Mouse (Mus musculus) heart, postnatal 14 days (tissue): ENCODE data around the gene Mpo. TPM values are rescaled to one million over a fixed set of nuclear protein-coding genes. Genes with fewer than 3 reads are reported as not detected.

ENCODE experiments used
- DNase-seq, 2 experiments: peaks; one replicate each; pipeline ENCODE4 v3.0.0; 2021 to 2022
- intact Hi-C: fragments of 180-260 bp; cut with DNase I; formaldehyde crosslinking; loops from one replicate; pipeline ENCODE4 v1.15.1; 2025
- total RNA-seq, 2 experiments: library from RNA; stranded (reverse); gene quantifications; 2 replicates each; pipeline ENCODE4 v1.2.3; 2021

The Mpo gene
- total RNA-seq, 2 experiments from 2014 or later: 0.61 TPM; not detected in 1

DNA sequence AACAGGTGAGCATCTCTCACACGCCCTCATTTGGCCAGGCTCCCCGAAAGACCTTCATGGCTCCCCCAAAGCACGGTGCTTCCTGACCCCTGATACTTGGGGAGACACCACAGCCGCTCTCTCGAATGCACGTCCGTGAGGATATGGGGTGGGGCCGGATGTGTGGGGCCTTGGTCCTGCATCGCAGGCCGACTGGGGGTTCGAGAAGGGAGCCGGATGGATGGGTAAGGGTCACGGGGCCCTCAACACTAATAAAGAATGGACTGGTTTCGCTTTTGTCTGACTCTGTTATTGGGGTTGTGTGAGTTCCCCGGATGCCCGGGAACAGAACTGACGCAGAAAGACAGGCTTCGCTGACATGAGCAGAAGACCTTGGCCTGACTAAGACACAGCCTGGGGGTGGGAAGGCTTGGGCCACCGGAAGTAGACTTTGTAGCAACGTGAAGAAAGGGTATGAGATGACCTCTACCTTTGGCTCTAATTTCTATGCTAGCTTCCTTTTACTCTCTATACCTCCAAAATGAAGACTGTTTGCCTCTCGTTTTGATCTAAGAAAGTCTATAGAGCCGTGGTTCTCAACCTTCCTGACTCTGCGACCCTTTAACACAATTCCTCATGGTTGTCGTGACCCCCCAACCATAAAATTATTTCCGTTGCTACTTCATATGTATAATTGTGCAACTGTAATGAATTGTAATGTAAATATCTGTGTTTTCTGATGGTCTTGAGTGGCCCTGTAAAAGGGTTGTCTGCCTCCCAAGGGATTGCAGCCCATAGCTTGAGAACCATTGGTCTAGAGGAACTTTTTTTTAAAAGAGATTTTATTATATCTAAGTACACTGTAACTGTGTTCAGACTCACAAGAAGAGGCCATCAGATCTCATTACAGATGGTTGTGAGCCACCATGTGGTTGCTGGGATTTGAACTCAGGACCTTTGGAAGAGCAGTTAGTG, 36.1 kb upstream of the Mpo start:
- no peak for DNase-seq
- intact Hi-C loops: no loop called here

DNA sequence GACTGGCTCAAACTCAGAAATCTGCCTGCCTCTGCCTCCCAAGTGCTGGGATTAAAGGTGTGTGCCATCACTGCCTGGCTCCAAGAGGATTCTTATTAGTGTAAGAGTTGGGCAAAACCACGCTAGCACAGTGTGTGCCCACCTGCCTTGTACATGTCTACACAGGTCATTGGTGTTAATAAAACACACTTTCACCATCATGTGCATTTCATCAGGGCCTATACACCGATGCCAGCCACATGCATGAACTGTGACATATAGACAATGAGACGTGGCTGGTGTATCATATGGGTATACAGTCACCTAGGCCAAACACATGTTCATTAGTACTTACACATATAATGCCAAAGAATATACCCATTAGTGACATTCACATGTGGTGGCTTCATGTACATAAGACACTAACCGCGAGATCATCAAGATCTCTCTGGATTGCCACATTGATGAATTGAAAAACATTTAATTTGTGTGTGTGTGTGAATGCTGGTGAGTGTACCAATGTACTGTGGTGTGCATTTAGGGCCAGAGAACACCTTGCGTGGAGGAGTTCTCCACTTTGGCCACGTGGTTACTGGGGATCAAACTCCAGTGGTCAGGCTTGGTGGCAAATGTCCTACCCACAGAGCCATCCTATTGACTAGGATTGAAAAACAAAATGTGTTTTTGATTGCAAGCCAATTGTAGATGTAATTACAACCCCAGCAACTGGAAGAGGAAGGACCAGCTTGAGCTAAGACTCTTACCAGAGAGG, 35.0 kb upstream of the Mpo start:
- intact Hi-C loops: no loop called here
- DNase-seq: no peak

DNA sequence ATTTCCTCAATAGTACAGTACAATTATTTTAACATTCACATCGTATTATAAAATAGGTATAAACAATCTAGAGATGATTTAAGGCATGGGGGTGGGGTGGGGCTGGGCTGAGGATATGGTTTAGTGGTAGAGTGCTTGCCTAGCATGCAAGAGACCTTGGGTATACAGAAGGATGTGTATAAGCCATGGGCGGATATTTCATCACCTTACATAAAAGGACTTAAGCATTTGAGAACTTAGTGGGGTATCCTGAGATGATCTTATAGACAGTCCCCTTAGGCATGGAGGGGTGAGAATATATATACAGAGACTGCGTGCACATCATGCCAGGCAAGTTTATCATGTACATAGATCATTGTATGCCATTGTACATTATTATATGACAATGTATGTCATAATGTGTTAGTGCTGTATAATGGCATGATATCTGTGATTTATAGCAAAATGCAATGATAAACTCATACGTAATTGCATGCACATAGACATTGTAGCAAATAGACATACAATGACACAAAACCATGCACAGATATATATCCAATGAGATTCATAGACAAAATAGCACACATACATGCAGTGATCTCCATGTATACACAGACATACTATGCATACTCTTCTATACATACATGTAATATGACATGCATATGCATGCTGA, 34.3 kb upstream of the Mpo start:
- no peak for DNase-seq
- intact Hi-C loops: no loop called here

DNA sequence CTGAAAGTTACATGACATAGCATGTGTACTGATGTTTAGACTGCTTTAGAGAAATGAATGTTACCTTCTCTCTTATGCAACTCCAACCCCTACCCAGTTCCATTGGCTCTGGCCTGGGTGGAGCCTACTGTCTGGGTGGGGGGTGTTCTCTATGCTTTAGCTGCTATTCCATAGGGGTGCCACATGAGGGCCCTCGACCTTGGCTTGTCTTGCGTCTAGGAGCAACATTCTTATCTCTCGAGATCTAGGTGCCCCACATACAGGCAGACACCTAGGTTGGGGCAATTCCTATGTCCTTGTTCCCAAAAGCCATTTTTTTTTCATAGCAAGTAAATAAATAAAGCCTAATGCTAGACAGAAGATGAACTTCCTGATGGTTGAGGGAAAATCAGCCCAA, 33.8 kb upstream of the Mpo start:
- no peak for DNase-seq
- intact Hi-C loops: no loop called here

DNA sequence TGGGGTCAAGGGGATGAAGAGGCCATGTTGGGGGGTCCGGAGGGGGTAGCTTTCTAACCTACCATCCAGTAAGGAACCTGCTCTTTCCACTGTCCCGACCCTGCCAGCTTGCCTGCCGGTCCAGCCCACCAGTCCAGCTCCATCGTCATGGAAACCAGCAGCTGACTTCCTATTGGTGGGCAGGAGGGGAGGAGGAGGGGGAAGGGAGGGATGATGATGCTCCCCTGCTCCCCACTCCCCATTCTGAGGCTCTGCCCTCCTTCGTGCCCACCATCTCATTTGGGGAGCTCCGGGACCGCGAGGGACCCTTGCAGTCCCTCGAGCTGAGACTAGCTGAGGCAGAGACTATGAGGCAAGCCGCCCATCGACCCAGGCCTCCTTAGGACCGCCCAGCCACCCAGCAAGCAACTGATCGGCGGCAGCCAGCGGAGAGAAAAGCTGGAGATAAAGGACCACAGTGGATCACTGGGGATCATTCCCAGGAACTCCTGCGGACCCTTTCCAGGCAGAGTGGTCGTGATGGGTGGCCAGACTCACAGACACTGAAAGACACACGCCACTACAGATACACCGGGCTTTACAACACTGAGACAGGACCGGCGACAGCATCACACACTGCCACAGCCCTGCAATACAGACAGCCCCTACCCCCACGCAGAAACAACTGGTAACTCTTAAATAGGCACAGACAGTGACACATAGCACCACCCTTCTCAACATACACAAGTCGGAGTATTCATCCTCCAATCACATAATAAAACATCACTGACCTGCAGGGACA, 32.9 kb upstream of the Mpo start, which contains the start of gene Tspoap1:
Tspoap1 (plus strand) TSS at position 241 of the 781 bp plus-strand sequence.
- DNase-seq: no peak
- intact Hi-C loops: no loop called here

DNA sequence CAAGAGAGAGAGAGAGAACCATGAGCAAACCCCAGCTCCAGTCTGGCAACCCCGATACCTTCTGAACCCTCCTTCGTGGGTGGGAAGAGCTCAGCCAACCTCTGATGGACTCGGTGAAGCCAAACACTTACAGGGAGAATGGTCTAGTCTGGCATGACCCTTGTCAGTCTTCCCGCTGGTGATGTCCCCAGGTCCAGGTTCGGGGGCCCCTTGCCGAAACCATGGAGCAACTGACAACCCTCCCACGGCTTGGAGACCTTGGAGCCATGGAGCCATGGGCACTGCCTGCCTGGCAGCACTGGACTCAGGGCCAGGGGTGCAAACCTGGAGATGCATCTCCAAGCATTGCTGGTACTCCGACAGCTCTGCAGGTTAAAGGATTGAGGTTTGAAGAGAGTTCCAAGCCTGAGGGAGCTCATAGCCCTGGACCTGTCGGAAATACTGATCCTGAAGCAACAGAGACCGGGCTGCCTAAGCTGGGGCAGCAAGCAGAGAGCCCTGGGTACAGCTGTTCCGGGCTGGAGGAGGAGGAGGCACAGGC, 32.1 kb upstream of the Mpo start:
- DNase-seq: no peak
- intact Hi-C loops: no loop called here

DNA sequence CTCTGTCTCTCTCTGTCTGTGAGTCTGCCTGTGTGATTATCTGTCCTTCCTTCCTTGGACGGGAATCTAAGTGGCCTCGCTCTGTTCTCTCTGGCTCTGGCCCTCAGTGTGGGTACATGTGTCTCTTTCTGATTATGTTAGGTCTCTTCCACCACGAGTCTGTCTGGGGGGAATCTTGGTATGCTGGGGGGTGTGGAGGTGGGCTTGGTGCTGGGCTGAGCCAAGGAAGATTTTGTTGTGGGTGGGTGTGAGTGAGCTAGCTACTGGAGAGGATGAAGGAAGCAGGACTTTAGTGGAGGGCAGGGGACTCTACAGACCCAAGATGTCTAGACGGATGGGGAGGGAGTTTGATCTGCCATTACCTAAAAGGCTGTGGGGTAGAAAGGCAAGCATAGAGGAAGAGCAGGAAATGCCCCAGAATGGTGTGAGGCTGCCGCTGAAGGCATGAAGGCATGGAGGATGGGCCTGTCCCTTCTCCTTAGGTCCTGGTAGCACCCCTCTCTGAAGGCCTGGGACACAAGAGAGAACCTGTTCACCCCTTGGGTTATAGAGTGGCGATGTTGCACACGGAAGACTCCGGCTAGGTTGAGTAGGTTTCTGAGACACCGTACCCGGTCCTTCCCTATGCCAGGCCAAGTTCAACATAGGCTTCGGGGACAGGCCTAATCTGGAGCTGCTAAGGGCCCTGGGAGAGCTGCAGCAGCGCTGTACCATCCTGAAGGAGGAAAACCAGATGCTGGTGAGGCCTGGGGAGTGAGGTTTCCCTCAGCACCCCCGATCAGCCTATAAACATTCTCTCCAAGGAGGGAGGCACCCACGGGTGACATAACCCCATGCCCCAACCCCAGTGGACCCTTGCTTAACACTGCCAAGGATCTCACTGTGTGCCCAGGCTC, 31.3 kb upstream of the Mpo start:
- DNase-seq: no peak
- intact Hi-C loops: no loop called here

DNA sequence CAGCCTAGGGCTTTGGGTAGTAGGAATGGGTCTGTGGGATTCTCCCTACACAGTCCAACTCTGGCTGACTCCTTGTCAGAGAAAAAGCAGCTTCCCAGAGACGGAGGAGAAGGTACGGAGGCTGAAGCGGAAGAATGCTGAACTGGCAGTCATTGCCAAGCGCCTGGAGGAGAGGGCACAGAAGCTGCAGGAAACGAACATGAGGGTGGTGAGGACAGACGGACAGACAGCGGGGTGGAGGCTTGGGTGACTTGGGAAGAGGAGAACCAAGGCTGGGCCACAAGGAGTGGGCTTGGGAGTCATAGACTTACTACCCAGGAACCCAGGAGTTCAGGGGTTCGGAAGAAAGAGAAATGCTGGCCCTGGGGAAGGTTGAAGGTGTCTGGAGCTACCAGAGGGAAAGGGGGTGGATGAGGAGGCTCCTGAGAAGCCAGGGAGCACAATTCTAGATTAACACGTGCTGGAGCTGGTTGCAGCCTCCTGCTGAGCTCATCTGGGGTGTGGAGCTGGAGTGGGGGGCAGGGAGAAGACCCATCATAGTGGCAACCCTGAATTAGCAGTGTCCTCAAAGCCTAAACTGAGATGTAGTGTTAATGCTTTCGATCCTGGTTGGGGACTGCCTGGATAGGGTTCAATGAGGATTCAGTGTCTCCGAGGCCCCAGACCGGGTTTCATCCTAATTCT, 30.5 kb upstream of the Mpo start:
- no peak for DNase-seq
- intact Hi-C loops: no loop called here

DNA sequence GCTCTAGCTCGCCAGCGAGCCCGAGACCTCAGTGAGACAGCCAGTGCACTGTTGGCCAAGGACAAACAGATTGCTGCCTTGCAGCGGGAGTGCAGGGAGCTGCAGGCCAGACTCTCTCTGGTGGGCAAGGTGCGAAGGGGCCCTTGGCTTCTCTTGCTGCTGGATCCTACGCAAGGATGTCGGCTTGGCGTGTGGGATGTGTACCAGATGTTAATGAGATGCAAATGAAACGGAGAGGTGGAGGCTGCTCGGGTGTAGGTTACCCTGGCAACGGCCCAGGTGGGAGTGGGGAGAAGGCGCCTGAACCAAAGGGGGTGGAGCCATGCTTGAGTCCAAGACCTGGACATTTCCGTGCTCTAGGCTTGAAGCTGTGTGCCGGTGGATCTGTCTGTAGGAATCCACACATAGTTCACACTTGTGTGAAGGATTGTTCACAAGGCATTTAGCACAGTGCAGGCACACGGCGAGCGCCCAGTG, 29.8 kb upstream of the Mpo start:
- intact Hi-C loops: no loop called here
- no peak for DNase-seq

DNA sequence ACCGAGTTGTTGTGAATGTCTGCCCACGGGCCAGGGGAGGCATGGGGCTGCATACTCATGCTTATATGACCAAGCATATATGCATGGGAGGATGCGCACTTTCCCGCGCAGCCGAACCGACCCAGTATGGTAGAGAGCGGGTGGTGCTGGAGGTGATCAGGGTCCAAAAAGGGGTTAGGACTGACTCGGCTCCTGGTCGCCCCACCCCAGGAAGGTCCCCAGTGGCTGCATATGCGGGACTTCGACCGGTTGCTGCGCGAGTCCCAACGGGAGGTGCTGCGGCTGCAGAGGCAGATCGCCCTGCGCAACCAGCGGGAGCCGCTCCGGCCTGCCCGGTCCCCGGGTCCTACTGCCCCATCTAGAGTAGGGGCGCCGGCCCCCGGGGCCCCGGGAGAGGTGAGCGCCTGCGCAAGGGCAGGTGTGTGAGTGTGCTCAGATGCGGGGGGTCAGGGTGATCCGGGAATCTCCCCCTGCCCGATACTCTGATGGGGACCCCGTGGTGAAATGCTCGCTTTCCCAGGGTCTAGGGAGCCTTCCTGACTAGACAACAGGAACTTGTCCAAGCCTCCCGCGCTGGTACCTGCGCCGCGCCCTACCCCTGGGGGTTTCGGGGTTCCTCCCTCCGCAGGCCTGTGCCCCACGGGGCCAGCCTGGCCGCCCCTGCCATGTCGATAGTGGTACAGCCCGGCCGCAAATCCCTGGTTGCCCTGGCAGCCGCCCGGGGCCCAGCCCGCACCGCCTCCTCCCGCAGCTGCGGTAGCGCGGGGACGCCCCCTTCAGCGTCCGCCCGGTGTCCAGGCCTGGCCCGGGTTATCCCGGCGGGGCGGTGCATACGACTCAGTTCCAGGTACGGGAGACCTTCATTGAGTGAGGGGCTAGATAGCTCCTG, 29.1 kb upstream of the Mpo start:
- no peak for DNase-seq
- intact Hi-C loops: no loop called here

DNA sequence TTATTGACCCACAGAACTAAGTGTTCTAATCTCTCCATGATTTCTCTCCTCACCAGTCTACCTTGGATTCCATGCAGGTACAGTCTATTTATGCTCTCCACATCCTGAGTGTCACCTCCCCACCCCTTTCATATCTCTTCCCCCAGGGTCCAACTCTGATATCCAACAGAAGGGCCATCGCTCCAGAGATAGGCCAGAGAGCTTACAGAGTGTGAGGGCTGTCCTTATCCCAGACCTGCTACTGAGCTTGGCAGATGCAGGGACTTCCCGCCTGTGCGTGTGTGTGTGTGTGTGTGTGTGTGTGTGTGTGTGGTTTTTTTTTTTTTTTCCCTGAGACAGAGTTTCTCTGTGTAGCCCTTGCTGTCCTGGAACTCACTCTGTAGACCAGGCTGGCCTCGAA, 24.6 kb upstream of the Mpo start:
- no peak for DNase-seq
- intact Hi-C loops: no loop called here

DNA sequence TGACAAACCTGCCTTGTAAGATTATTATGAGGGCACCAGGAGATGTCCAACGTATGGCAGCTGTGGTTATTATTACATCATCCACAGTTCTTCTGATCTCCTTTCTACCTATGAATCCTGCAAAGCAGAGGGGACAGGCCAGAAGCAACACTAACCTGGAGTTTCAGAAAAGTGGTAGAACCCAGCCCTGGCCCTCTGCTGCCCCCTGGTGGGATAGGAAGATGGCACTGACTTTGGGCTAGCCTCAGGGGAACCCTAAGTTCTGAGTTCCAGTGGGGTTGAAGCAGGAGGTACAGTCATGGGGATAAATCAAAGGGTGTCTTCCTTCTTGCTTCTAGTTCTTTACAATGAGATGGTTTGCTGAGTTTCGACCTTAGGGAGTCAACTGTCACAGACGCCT, 22.4 kb upstream of the Mpo start:
- peak; percentile 64 to 80 for DNase-seq
- intact Hi-C loops: loop anchor here (1.0 kb wide), 1 partner anchor 109 kb away; the partner anchor contains the start of gene Rnf43

DNA sequence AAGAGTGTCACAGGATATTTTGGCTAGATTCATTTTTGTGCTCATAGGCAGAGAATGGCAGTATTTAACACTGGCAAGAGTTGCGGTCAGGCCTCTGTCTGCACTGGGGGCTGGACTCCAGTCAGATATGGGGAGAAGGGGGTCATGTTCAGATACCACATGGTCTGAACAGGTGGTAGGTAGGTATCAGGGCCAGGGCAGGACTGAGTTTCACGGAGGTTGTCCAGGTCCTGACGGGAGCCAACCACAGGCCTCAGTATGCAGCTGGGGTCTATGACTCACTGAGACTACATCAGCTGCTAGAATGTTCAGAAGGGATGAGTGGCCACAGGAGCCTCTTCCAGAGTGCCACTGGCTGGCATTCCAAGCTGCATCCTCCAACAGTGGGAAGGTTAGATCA, 21.0 kb upstream of the Mpo start:
- no peak for DNase-seq
- intact Hi-C loops: no loop called here

DNA sequence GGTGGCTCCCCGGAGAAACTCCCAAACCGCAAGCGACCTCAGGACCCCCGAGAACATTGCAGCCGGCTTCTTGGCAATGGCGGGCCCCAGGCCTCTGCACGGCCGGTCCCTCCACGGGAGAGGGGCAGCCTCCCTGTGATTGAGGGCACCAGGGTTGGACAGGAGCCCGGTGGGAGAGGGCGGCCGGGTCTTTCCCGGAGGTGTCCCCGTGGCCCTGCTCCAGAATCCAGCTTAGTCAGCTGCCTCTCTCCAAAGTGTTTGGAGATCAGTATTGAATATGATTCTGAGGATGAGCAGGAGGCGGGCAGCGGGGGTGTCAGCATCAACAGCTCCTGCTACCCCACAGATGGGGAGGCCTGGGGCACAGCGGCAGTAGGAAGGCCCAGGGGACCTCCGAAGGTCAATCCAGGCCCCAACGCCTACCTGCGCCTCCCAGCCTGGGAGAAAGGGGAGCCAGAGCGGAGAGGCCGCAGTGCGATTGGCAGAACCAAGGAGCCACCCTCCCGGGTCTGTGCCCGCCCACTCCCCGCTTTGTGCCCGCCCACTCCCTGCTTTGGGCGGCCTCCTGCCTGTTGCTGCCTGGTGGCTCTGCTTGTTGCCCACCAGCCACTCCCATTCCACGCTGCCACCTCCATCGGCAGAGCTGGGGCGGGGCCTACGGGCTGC, 15.1 kb upstream of the Mpo start:
- intact Hi-C loops: no loop called here
- DNase-seq: peak; percentile 24 to 40

DNA sequence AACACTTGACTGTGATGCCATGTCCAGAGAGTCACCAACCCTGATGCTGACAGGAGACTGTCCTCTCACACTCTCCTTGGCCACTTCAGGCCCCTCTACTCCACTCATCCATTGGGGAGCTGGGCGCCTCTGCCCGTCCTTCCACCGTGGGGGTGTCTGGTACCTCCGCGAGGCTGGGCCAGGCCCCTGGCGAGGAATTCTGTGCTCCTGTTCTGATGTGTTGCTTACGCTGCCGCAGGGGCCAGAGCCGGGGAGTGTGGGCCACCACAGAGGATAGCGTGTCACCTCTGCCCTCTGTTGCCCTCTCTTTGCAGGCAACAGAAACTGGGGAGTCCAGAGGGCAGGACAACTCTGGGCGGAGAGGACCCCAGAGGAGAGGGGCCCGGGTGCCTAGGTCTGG, 14.5 kb upstream of the Mpo start:
- intact Hi-C loops: no loop called here
- DNase-seq: no peak

DNA sequence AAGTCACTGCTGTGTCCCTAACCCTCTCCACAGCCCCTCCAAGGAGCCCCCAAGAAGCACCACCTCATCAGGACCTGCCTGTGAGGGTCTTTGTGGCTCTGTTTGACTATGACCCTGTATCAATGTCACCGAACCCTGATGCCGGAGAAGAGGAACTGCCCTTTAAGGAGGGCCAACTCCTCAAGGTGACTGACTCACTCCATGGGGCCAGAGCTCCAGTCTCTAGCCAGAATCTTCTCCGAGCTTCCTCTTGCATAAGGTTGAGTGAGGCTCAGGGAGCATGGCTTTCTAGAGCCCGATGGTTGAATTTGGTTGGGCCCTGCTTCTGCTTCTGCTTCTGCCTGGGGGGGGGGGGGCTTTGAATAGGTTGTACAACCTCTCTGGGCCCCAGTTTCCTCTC, 14.0 kb upstream of the Mpo start:
- intact Hi-C loops: no loop called here
- DNase-seq: no peak

DNA sequence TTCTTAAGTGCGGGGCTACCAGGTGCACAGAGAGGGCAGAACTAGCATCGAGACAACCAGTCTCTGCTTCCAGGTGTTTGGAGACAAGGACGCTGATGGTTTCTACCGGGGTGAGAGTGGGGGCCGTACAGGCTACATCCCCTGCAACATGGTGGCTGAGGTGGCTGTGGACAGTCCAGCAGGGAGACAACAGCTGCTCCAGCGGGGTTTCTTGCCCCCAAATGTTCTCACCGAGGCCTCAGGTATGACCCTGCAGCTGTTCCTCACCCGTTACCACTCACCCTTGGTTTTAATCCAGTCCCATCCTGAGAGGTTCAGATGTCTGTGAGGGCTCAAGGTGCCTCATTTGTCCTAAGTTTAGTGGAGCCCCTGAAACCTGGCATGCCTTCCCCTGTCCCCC, 13.3 kb upstream of the Mpo start:
- intact Hi-C loops: no loop called here
- DNase-seq: no peak
